Mouse (Mus musculus) thymus, adult 2 months (tissue): ENCODE measurements at regions not wholly inside any gene's neighbourhood (a gene's known extent, or its start where the extent isn't known, plus 50 kb on each side); places are given as distances from the start of the nearest gene placed in this dataset.
"Not testable (repeated sequence)": the region's sequence is repeated elsewhere in the genome, so short reads cannot be mapped to it uniquely, and the experiment has no call there.

Experiments
- DNase-seq: peaks from one replicate; pipeline ENCODE4 v3.0.0; 2021
- H3K27ac ChIP-seq: fragments of 200-500 bp; 2 replicates; pipeline ENCODE4 v1.5.1; 2012; ENCODE audit warnings: low read length, control low read depth; ENCODE audit not compliant: control insufficient read depth, insufficient read depth
- H3K27me3 ChIP-seq: fragments of 200-500 bp; 2 replicates; pipeline ENCODE4 v1.6.1; 2012; ENCODE audit warnings: mild to moderate bottlenecking, low read length, moderate library complexity, mixed read lengths; ENCODE audit not compliant: control insufficient read depth, insufficient read depth
- H3K36me3 ChIP-seq: fragments of 200-500 bp; 2 replicates; pipeline ENCODE4 v1.6.1; 2012; ENCODE audit warnings: mild to moderate bottlenecking, low read length, moderate library complexity; ENCODE audit not compliant: control insufficient read depth, insufficient read depth
- H3K4me1 ChIP-seq: fragments of 200-500 bp; replicated peaks from 2 replicates; pipeline ENCODE4 v1.6.1; 2012; ENCODE audit warnings: low read length; ENCODE audit not compliant: control insufficient read depth, insufficient read depth
- H3K4me3 ChIP-seq: fragments of 200-500 bp; 2 replicates; pipeline ENCODE4 v1.5.1; 2012; ENCODE audit warnings: mild to moderate bottlenecking, low read length, control low read depth, moderate library complexity; ENCODE audit not compliant: control insufficient read depth, insufficient read depth
- CTCF ChIP-seq: fragments of 200-500 bp; IDR thresholded peaks from 2 replicates; pipeline ENCODE4 v1.5.1; 2012; ENCODE audit warnings: mild to moderate bottlenecking, control low read depth, low read length, moderate library complexity, borderline replicate concordance; ENCODE audit not compliant: control insufficient read depth, poor library complexity, insufficient read depth; ENCODE audit errors: extremely low read depth
- POLR2A ChIP-seq: fragments of 200-500 bp; IDR thresholded peaks from 2 replicates; pipeline ENCODE4 v1.6.1; 2012; ENCODE audit warnings: mild to moderate bottlenecking, low read length, control low read depth, moderate library complexity; ENCODE audit not compliant: control insufficient read depth, poor library complexity, insufficient read depth; ENCODE audit errors: extremely low read depth
- WGBS: fragments of 180-500 bp; shearing (Covaris S2); methylation state at CpG from one replicate; pipeline ENCODE4 v1.1.7; 2018; 5-methylcytosine and 5-hydroxymethylcytosine counted together

DNA sequence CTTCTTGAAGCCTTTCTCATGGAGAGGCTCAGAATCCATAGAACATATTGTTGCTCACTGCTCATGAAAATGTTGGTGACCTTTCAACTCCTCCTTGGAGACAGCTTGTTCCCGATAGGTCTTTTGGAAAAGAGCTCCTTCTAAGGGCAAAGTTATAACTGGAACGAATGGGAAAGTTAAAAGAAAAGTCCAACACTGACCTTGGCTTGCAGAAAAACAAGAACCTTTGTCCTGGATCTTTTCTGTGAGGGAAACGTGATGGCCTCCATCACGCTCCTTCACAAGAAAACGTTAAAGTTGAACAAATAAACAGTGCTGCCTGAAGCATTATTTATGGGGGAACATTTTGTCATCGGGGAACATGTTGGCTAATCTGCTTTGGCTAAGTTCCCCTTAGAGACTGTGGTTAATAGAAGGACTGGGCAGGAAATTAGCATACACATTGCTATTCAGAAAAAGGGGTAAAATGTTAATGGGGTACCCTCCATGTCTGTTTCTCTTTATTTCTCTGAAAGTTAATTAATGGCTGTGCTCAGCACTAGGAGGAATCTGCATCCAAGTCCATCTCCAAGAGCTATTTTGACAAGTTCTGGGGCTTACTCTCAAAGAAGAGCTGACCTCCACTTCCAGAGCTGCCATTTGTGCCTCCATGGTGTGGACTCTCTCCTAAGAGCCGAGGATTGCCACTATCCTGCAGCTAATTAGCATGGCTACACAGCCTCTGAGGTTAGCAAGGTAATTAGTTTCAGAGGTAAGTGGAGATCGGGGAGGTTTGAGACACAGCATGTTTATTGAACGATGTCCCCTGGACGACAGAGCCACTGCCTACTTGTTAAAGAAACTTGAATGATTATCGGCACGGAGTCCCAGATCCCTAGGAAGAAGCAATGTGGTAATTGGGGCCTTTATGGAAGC is 161.0 kb upstream of the Peli2 start:
- Histone ChIP-seq H3K4me3 (no peak overlapping the region), H3K4me1 (peaks cover 3% of the 10 kb centered on the region; the same call in 1 of the 2 replicates), H3K27ac (no peak overlapping the region), H3K36me3 (no peaks in the 10 kb centered on the region), H3K27me3 (no peaks in the 10 kb centered on the region)
- TF ChIP-seq POLR2A (no peak), CTCF (no peak)
- 77% methylated on average over 12 of the region's 12 CpGs for WGBS
- no peak for DNase-seq

GRCm38 (mm10) chr14:47964806-47965205 is 155.8 kb upstream of the Peli2 start:
- not testable (repeated sequence) for H3K4me1 ChIP-seq, H3K27me3 ChIP-seq, H3K4me3 ChIP-seq, H3K36me3 ChIP-seq, DNase-seq, H3K27ac ChIP-seq
- WGBS: 95% methylated on average over 4 of the region's 4 CpGs

DNA sequence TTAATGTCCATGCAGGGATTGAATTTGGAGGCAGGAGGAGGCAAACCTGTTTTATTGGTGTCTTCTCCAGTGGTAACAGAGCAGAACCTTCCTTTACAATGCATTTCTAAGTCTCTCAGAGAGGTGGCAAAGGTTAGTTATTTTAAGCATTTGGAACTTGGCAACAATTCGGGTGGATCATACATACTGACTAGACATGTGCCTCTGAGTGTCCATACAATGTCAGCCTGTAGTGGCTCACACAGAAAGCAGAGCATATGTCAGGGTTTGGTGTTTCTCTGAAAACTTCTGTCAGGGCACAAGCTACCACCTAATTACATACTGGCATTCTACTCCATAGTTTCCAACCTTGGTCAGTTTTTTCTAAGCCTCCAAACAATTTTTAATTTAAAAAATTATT is 150.8 kb upstream of the Peli2 start:
- no peaks in the 10 kb centered on the region for H3K36me3 ChIP-seq
- H3K27me3 ChIP-seq: no peaks in the 10 kb centered on the region
- no peaks in the 10 kb centered on the region for H3K4me1 ChIP-seq
- TF ChIP-seq CTCF (no peak), POLR2A (no peak)
- H3K27ac ChIP-seq: no peak overlapping the region
- DNase-seq: no peak
- no peak overlapping the region for H3K4me3 ChIP-seq
- WGBS: 84% methylated on average over 1 of the region's 1 CpGs

DNA sequence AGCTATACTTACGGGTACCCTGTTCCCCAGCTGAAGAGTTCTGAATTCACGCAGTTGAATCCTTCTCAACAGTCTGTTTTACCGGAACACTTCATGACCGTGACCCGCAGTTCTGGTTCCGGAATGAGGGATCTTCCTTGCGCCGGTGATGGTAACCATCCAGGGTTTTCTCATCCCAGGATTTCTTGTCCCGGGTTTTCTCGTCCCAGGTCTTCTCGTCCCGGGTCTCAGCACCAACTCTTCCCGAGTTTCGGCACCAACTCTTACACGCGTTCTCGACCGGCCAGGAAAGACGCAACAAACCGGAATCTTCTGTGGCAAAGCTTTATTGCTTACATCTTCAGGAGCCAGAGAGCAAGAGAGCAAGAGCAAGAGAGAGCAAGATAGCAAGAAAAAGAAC is 147.5 kb upstream of the Peli2 start:
- H3K27ac ChIP-seq, H3K27me3 ChIP-seq, H3K4me1 ChIP-seq, DNase-seq, H3K36me3 ChIP-seq, H3K4me3 ChIP-seq: not testable (repeated sequence)
- 98% methylated on average over 20 of the region's 20 CpGs for WGBS

DNA sequence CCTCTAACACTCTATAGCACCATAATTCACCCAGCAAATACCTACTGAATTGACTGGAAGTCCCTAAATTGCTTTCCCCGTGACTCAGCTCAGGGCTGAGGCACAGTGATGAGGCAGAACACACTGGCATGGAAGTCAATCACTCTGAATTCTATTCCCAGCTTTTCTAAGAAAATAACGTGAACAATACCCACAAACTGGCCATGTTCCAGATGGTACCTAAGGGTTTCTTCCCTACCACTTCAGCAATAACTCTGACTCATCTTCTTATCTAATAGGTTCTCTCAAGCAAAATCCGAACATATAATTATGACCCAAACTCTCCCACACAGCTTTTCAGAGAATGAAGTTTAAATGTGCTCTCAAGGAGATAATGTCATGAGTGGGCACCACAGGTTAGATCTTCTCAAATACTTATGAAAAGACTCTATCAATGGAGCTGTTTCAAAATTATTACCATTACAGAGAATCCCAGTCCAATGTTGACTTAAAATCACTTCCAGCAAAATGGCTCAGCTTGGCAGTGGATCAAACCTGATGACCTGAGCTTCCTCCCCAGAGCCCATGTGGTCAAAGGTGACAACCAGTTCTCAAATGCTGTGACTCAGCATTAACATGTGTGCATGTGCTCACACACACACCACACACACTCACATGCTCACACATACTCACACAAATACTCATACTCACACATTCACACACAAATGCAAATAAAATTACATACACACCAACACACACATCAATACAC is 137.5 kb upstream of the Peli2 start:
- no peaks in the 10 kb centered on the region for H3K4me1 ChIP-seq
- no peak for TF ChIP-seq CTCF
- TF ChIP-seq POLR2A: no peak
- no peak overlapping the region for H3K27ac ChIP-seq
- no peaks in the 10 kb centered on the region for H3K36me3 ChIP-seq
- WGBS: 87% methylated on average over 3 of the region's 3 CpGs
- H3K4me3 ChIP-seq: no peak overlapping the region
- H3K27me3 ChIP-seq: no peaks in the 10 kb centered on the region
- no peak for DNase-seq

- no peak for DNase-seq
- Histone ChIP-seq H3K4me3 (no peak overlapping the region), H3K4me1 (no peaks in the 10 kb centered on the region), H3K27ac (no peak overlapping the region), H3K36me3 (no peaks in the 10 kb centered on the region), H3K27me3 (no peaks in the 10 kb centered on the region)
- TF ChIP-seq CTCF (no peak), POLR2A (no peak)
- WGBS: 83% methylated on average over 3 of the region's 3 CpGs
Observed at GRCm38 (mm10) chr14:47986483-47986882, 134.1 kb upstream of the Peli2 start.

- 66% methylated on average over 5 of the region's 5 CpGs for WGBS
- Histone ChIP-seq H3K4me3 (no peak overlapping the region), H3K27me3 (no peaks in the 10 kb centered on the region), H3K36me3 (no peaks in the 10 kb centered on the region), H3K4me1 (no peaks in the 10 kb centered on the region), H3K27ac (no peak overlapping the region)
- DNase-seq: no peak
- TF ChIP-seq POLR2A: no peak
- TF ChIP-seq CTCF: no peak
Observed at GRCm38 (mm10) chr14:47986941-47987340, 133.7 kb upstream of the Peli2 start.
